Mouse (Mus musculus): ENCODE data around the gene Zfp296. TPM values are rescaled to one million over a fixed set of nuclear protein-coding genes. Genes with fewer than 3 reads are reported as not detected.
"Not testable (repeated sequence)": the region's sequence is repeated elsewhere in the genome, so short reads cannot be mapped to it uniquely, and the experiment has no call there.

Gene Zfp296
- polyA plus RNA-seq, 1 experiment from 2014 or later = 1.2 TPM

DNA sequence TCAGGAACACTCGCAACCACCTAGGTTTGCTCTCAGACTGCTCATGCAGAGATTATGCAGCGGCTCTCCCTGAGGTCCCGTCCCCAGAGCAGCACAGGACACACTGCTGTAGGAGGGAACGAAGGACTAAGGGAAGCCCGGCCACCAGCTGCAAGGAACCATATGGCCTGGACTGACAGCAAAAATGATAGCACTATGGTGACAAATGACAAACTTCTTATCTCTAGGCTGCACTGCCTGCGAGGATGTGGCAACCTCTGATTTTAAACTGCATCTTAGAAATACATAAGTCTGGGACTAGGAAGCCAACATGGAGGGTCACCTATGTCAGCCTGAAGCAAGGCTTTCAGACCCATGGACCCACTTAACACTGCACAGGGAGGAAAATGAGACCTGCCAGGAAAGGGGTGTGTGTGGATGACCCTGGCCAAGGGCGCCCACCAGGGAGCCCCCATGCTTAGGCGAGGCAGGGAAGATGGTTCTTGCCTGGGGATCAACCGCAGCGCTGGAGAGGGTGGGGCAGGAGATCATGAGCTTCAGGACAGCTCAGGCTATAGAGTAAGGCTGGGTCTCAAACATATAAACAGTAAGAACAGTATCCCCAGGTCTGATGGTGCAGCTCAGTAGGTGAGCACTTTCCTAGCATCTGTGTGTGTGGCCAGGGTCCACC is 16.1 kb downstream of the Zfp296 start:
- H3K4me2 ChIP-seq (ENCODE audit: low read depth, low read length) = no peak overlapping the region

GRCm38 (mm10) chr7:19600562-19600961 is 23.5 kb downstream of the Zfp296 start:
- H3K9ac ChIP-seq (replicated peaks) = no peak overlapping the region
- TF ChIP-seq CTCF (IDR thresholded peaks at IDR 0.05; ENCODE audit: low read depth) = no peak
- TF ChIP-seq EP300 (IDR thresholded peaks at IDR 0.05; ENCODE audit: low read depth) = no peak
- ATAC-seq = no peak
- H3K4me3 ChIP-seq (ENCODE audit: low read depth, low read length) = no peak overlapping the region
- peaks cover 18% of the 10 kb centered on the region for H3K4me1 ChIP-seq (ENCODE audit: insufficient read depth)
- no peaks in the 10 kb centered on the region for H3K9me3 ChIP-seq (ENCODE audit: low read length)
- no peak for DNase-seq
- 0 out of 2 replicates have a peak overlapping the region, but pooled peaks have one; percentile 4 for H3K27ac ChIP-seq (ENCODE audit: low read depth)
- WGBS (ENCODE audit: insufficient replicate concordance) = 65% methylated on average over 5 of the region's 5 CpGs
- peaks cover 37% of the 10 kb centered on the region for H3K36me3 ChIP-seq (replicated peaks; ENCODE audit: insufficient read depth, low read length)
- no peaks in the 10 kb centered on the region for H3K27me3 ChIP-seq (ENCODE audit: insufficient read depth, low read length)
- no peak overlapping the region for H3K4me2 ChIP-seq (ENCODE audit: low read depth, low read length)

More for the DNA sequence above, 16.1 kb downstream of the Zfp296 start:
- no peak overlapping the region for H3K27ac ChIP-seq (ENCODE audit: low read depth)
- ATAC-seq = peak; percentile 70
- peaks cover 60% of the 10 kb centered on the region for H3K36me3 ChIP-seq (replicated peaks; ENCODE audit: insufficient read depth, low read length)
- no peak overlapping the region for H3K9ac ChIP-seq (replicated peaks)
- no peaks in the 10 kb centered on the region for H3K27me3 ChIP-seq (ENCODE audit: insufficient read depth, low read length)
- no peaks in the 10 kb centered on the region for H3K4me1 ChIP-seq (ENCODE audit: insufficient read depth)
- H3K9me3 ChIP-seq (ENCODE audit: low read length) = no peaks in the 10 kb centered on the region
- WGBS (ENCODE audit: insufficient replicate concordance) = 60% methylated on average over 10 of the region's 10 CpGs
- H3K4me3 ChIP-seq (ENCODE audit: low read depth, low read length) = no peak overlapping the region
- no peak for DNase-seq
- peak; percentile 82 for TF ChIP-seq EP300 (IDR thresholded peaks at IDR 0.05; ENCODE audit: low read depth)
- TF ChIP-seq CTCF (IDR thresholded peaks at IDR 0.05; ENCODE audit: low read depth) = no peak

DNA sequence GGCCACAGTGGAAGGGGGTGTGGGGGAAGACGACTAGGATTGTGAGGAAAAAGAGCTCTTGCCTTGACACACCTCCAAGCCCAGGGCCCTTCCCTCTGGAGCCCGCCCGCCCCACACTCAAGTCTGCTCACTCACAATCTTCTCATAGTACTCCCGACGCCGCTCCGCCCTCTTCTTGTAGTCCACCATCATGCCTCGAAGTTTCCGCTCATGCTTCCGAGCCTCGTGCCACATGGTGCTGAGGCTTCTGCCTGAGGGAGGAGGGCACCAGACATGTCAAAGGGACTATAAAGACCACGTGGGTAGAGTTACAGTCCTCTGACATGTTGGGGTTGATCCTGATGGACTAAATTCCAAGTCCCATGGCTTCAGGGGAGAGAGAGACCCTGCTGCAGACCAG is 26.0 kb downstream of the Zfp296 start:
- no peak overlapping the region for H3K27ac ChIP-seq (ENCODE audit: low read depth)
- no peaks in the 10 kb centered on the region for H3K27me3 ChIP-seq (ENCODE audit: insufficient read depth, low read length)
- peaks cover 18% of the 10 kb centered on the region for H3K4me1 ChIP-seq (ENCODE audit: insufficient read depth)
- peaks cover 33% of the 10 kb centered on the region for H3K36me3 ChIP-seq (replicated peaks; ENCODE audit: insufficient read depth, low read length)
- H3K4me2 ChIP-seq (ENCODE audit: low read depth, low read length) = peak overlapping the region; percentile 73
- no peaks in the 10 kb centered on the region for H3K9me3 ChIP-seq (ENCODE audit: low read length)
- TF ChIP-seq EP300 (IDR thresholded peaks at IDR 0.05; ENCODE audit: low read depth) = no peak
- TF ChIP-seq CTCF (IDR thresholded peaks at IDR 0.05; ENCODE audit: low read depth) = no peak
- DNase-seq (no peak), ATAC-seq (no peak)
- peak overlapping the region; percentile 93; the same call in 1 of the 2 replicates for H3K9ac ChIP-seq (replicated peaks)
- peak overlapping the region; percentile 90; the same call in 1 of the 2 replicates for H3K4me3 ChIP-seq (ENCODE audit: low read depth, low read length)
- 77% methylated on average over 12 of the region's 12 CpGs for WGBS (ENCODE audit: insufficient replicate concordance)

DNA sequence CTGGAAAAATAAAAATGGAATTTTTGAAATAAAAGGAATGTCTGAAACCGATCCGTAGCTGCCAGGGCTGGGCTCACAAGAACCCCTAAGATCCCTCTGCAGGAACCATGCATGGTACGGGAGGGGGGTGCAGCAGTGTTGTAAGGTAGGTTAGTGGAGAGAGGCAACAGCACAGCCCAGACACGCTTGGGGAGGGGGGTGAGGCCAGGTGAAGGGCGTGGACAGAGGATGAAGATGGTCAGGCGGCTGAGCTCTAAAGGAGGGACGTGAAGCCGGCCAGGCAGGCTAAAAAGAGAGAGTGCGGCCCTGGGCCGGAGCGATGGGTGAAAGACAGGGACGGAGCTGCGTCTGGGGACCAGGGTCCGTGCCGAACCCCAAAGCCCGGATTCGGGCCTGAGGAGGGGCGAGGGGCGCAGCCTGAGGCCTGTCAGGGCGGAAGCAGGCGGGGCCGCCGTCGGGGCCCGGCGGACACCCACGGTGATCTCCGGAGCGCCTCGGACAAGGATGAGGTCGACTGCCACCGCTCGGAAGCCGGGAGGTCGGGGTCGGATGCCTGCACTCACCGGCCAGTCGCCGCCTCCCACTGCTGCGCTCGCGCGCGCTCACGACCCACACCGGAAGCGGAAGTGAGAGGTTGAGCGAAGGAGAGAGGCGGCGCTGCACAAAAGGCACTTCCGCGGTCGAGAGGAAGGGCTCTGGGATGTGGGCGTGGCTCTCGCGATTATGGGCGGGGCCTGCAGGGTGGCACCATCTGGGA is 26.9 kb downstream of the Zfp296 start, which contains the start of gene Clasrp:
Gene Clasrp (minus strand): TSS at position 638 of the 757 bp plus-strand sequence.
- WGBS (ENCODE audit: insufficient replicate concordance) = 2% methylated on average over 57 of the region's 57 CpGs
- peak within 1 kb of the TSS; percentile 70 for H3K27ac ChIP-seq (ENCODE audit: low read depth)
- DNase-seq (peak; percentile 98), ATAC-seq (peak; percentile 96)
- H3K36me3 ChIP-seq (replicated peaks; ENCODE audit: insufficient read depth, low read length) = peaks cover 24% of the 10 kb centered on the region
- H3K9ac ChIP-seq (replicated peaks) = peak within 1 kb of the TSS; percentile 93
- TF ChIP-seq CTCF (IDR thresholded peaks at IDR 0.05; ENCODE audit: low read depth) (0 out of 2 replicates have a peak, but pooled peaks have one; percentile 10), EP300 (IDR thresholded peaks at IDR 0.05; ENCODE audit: low read depth) (no peak)
- peak within 1 kb of the TSS; percentile 90 for H3K4me3 ChIP-seq (ENCODE audit: low read depth, low read length)
- H3K4me2 ChIP-seq (ENCODE audit: low read depth, low read length) = peak within 1 kb of the TSS; percentile 73
- no peaks in the 10 kb centered on the region for H3K9me3 ChIP-seq (ENCODE audit: low read length)
- H3K27me3 ChIP-seq (ENCODE audit: insufficient read depth, low read length) = no peaks in the 10 kb centered on the region
- H3K4me1 ChIP-seq (ENCODE audit: insufficient read depth) = peaks cover 18% of the 10 kb centered on the region

GRCm38 (mm10) chr7:19604606-19605214 is 27.6 kb downstream of the Zfp296 start:
- H3K27me3 ChIP-seq (ENCODE audit: insufficient read depth, low read length); H3K9me3 ChIP-seq (ENCODE audit: low read length); ATAC-seq; H3K9ac ChIP-seq (replicated peaks); DNase-seq; H3K27ac ChIP-seq (ENCODE audit: low read depth): not testable (repeated sequence)
- Histone ChIP-seq H3K4me3 (ENCODE audit: low read depth, low read length) (peak overlapping the region; percentile 90), H3K4me1 (ENCODE audit: insufficient read depth) (peaks cover 18% of the 10 kb centered on the region), H3K36me3 (replicated peaks; ENCODE audit: insufficient read depth, low read length) (peaks cover 17% of the 10 kb centered on the region), H3K4me2 (ENCODE audit: low read depth, low read length) (peak overlapping the region; percentile 73)
- 59% methylated on average over 10 of the region's 10 CpGs for WGBS (ENCODE audit: insufficient replicate concordance)

GRCm38 (mm10) chr7:19607291-19607690 is 30.2 kb downstream of the Zfp296 start:
- WGBS (ENCODE audit: insufficient replicate concordance) = 79% methylated on average over 5 of the region's 5 CpGs

More at GRCm38 (mm10) chr7:19607291-19607690, 30.2 kb downstream of the Zfp296 start:
- no peak overlapping the region for H3K27ac ChIP-seq (ENCODE audit: low read depth)
- peaks cover 12% of the 10 kb centered on the region for H3K4me1 ChIP-seq (ENCODE audit: insufficient read depth)
- H3K9ac ChIP-seq (replicated peaks) = no peak overlapping the region
- ATAC-seq = no peak
- DNase-seq = no peak
- H3K27me3 ChIP-seq (ENCODE audit: insufficient read depth, low read length) = no peaks in the 10 kb centered on the region
- H3K36me3 ChIP-seq (replicated peaks; ENCODE audit: insufficient read depth, low read length) = peaks cover 3% of the 10 kb centered on the region; the same call in 1 of the 2 replicates
- H3K4me2 ChIP-seq (ENCODE audit: low read depth, low read length) = no peak overlapping the region
- TF ChIP-seq EP300 (IDR thresholded peaks at IDR 0.05; ENCODE audit: low read depth) = no peak
- TF ChIP-seq CTCF (IDR thresholded peaks at IDR 0.05; ENCODE audit: low read depth) = 0 out of 2 replicates have a peak, but pooled peaks have one; percentile 11
- H3K4me3 ChIP-seq (ENCODE audit: low read depth, low read length) = no peak overlapping the region
- no peaks in the 10 kb centered on the region for H3K9me3 ChIP-seq (ENCODE audit: low read length)

Measured in liver, postnatal 0 days (tissue).